Mouse (Mus musculus): ENCODE results near the gene Hoxb5.

DNA sequence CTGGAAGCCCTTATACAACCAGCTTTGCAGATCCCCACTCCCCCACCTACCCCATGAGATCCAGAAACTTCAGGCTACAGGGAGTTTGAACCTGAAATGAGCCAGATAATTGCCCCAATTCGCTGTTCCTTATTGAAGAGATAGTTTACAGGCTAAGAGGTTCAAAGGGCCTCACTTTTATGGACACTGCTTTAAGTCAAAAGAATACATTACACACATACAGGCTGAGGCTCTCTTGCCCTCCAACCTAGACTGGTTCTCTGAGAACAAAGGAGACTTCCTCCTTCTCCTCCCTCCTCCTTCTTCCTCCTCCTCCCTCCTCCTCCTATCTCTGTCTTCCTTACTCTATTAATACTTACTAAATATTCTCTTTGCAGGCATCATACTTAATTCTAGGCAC lies 43.6 kb upstream of the Hoxb5 start:
- TF ChIP-seq CTCF (conservative IDR thresholded peaks at IDR 0.05; ENCODE audit: low read length) = no peak
- TF ChIP-seq NANOG (IDR thresholded peaks at IDR 0.05; ENCODE audit: borderline replicate concordance, low read length) = no peak
